ENCODE assay signal across 19 mouse cellular contexts in the genomic region with DNA sequence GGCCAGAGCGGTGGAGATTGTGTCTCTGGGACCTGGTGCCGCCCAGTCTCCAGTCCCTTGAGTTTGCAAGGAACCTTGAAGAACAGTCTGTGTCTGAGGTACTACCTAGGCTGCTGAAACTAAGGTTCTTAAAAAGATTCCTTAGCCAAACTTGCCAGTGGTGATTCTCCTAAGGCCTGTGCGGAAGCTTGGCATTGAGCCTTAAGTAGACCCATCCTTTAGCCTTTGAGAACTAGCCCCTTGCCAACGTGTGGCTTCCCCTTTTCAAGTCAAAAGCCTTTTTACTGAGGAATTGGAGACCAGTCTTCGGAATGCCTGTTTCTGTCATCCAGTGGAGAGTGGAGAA. TPM values are rescaled to one million over a fixed set of nuclear protein-coding genes. Genes with fewer than 3 reads are reported as not detected.
A peak's percentile ranks its signal among the peaks of the same experiment; 100 is the strongest.
DNase-seq lines count a peak whose midpoint lies in the region; ATAC-seq and TF ChIP-seq lines count a peak whose summit lies in the region.
"Had no signal": no experiment of that assay in that cellular context is flagged by ENCODE, and none has a peak within 500 bp of the region (broad histone marks: within the 10 kb centered on the region; RNA-seq: fewer than 3 reads in every experiment).

No protein-coding gene starts in this region.

- no peaks in the 10 kb centered on the region for H3K4me1 ChIP-seq in heart, embryonic 12.5 days (replicated peaks)
- peaks cover 18% of the 10 kb centered on the region for H3K4me1 ChIP-seq in kidney, embryonic 15.5 days
- H3K4me1 ChIP-seq in embryonic facial prominence, embryonic 10.5 days: peaks cover 4% of the 10 kb centered on the region; the same call in 1 of the 2 replicates
- H3K4me1 ChIP-seq in limb, embryonic 14.5 days (ENCODE audit: control insufficient read depth, insufficient read depth, low read length): peaks cover 5% of the 10 kb centered on the region
- H3K4me1 ChIP-seq: liver, embryonic 15.5 days had no signal

- intact Hi-C loops in left cerebral cortex, postnatal 36 days (cut with DNase I): no loop called here

- TF ChIP-seq POLR2A in limb, embryonic 14.5 days (IDR thresholded peaks at IDR 0.05; ENCODE audit: borderline replicate concordance, extremely low read depth, insufficient read depth, insufficient read length): no peak

- H3K36me3 ChIP-seq in heart, embryonic 12.5 days: no peaks in the 10 kb centered on the region
- H3K36me3 ChIP-seq in kidney, embryonic 15.5 days: no peaks in the 10 kb centered on the region
- H3K36me3 ChIP-seq in embryonic facial prominence, embryonic 10.5 days (replicated peaks): no peaks in the 10 kb centered on the region
- H3K36me3 ChIP-seq in limb, embryonic 14.5 days (ENCODE audit: control insufficient read depth, insufficient read depth, low read length): no peaks in the 10 kb centered on the region
- H3K36me3 ChIP-seq: liver, embryonic 15.5 days had no signal

- H3K9me3 ChIP-seq in heart, embryonic 12.5 days (replicated peaks): no peaks in the 10 kb centered on the region
- H3K9me3 ChIP-seq in kidney, embryonic 15.5 days (replicated peaks): no peaks in the 10 kb centered on the region
- H3K9me3 ChIP-seq in embryonic facial prominence, embryonic 10.5 days: no peaks in the 10 kb centered on the region
- H3K9me3 ChIP-seq in limb, embryonic 14.5 days (ENCODE audit: control insufficient read depth, low read length): no peaks in the 10 kb centered on the region
- H3K9me3 ChIP-seq: liver, embryonic 15.5 days had no signal

- 4% methylated on average over 5 of the region's 5 CpGs for WGBS in heart, embryonic 12.5 days
- 8% methylated on average over 5 of the region's 5 CpGs for WGBS in kidney, embryonic 15.5 days
- WGBS in embryonic facial prominence, embryonic 10.5 days: 2% methylated on average over 5 of the region's 5 CpGs
- 9% methylated on average over 5 of the region's 5 CpGs for WGBS in limb, embryonic 14.5 days

- H3K4me2 ChIP-seq in heart, embryonic 12.5 days: peak overlapping the region; percentile 56
- peak overlapping the region; percentile 60 for H3K4me2 ChIP-seq in kidney, embryonic 15.5 days
- peak overlapping the region; percentile 53 for H3K4me2 ChIP-seq in limb, embryonic 14.5 days (replicated peaks; ENCODE audit: low read depth, low read length, severe bottlenecking)
- H3K4me2 ChIP-seq: liver, embryonic 15.5 days had no signal

- H3K27me3 ChIP-seq in heart, embryonic 12.5 days (replicated peaks): peaks cover 98% of the 10 kb centered on the region
- peaks cover 100% of the 10 kb centered on the region for H3K27me3 ChIP-seq in kidney, embryonic 15.5 days
- peaks cover 100% of the 10 kb centered on the region for H3K27me3 ChIP-seq in embryonic facial prominence, embryonic 10.5 days (replicated peaks; ENCODE audit: low read depth, poor library complexity, severe bottlenecking)
- peaks cover 96% of the 10 kb centered on the region for H3K27me3 ChIP-seq in limb, embryonic 14.5 days (ENCODE audit: control insufficient read depth, insufficient read depth, low read length)

- H3K4me3 ChIP-seq in heart, embryonic 12.5 days: peak overlapping the region; percentile 33
- peak overlapping the region; percentile 41; the same call in 1 of the 2 replicates for H3K4me3 ChIP-seq in kidney, embryonic 15.5 days (replicated peaks)
- no peak overlapping the region for H3K4me3 ChIP-seq in embryonic facial prominence, embryonic 10.5 days
- H3K4me3 ChIP-seq in limb, embryonic 14.5 days (replicated peaks; ENCODE audit: low read length): peak overlapping the region; percentile 34
- H3K4me3 ChIP-seq: liver, embryonic 15.5 days had no signal

- H3K27ac ChIP-seq in heart, embryonic 12.5 days (ENCODE audit: poor library complexity, severe bottlenecking): no peak overlapping the region
- no peak overlapping the region for H3K27ac ChIP-seq in kidney, embryonic 15.5 days
- H3K27ac ChIP-seq in embryonic facial prominence, embryonic 10.5 days (replicated peaks): no peak overlapping the region
- H3K27ac ChIP-seq in limb, embryonic 14.5 days (replicated peaks; ENCODE audit: low read depth, low read length): no peak overlapping the region
- H3K27ac ChIP-seq: liver, embryonic 15.5 days had no signal

- DNase-seq in heart, postnatal 4 days: no peak
- DNase-seq in kidney, postnatal 14 days: no peak
- peak; percentile 65 for DNase-seq in embryonic facial prominence, embryonic 10.5 days (ENCODE audit: low spot score)
- DNase-seq in limb, embryonic 14.5 days (ENCODE audit: low spot score): no peak
- no peak for DNase-seq in frontal cortex, adult 2 months (ENCODE audit: extremely low spot score in 1 of 2, low spot score in 1 of 2)
- DNase-seq in left cerebral cortex, postnatal 36 days (ENCODE audit: low spot score in 2 of 2): no peak
- DNase-seq: cerebellum, adult 2 months; lung, postnatal 4 days had no signal

- no peak for ATAC-seq in heart, embryonic 12.5 days (ENCODE audit: insufficient number of reproducible peaks, low FRiP score)
- peak; percentile 65; the same call in 1 of the 2 replicates for ATAC-seq in kidney, embryonic 15.5 days (replicated peaks; ENCODE audit: low FRiP score)
- ATAC-seq in limb, embryonic 14.5 days (ENCODE audit: low FRiP score, low read depth): no peak
- ATAC-seq: CD4-positive, CD25-positive, alpha-beta regulatory T cell, adult 4 months; inflammation-experienced regulatory T-cells, adult 6 months had no signal

- no peak overlapping the region for H3K9ac ChIP-seq in heart, embryonic 12.5 days
- H3K9ac ChIP-seq in kidney, embryonic 15.5 days: no peak overlapping the region
- H3K9ac ChIP-seq in limb, embryonic 14.5 days (ENCODE audit: low read depth, low read length, severe bottlenecking): peak overlapping the region; percentile 60
- H3K9ac ChIP-seq: liver, embryonic 15.5 days had no signal

RNA-seq across cellular contexts. Expression of gene Hoxc12, which starts 6.9 kb away (rescaled TPM):
- polyA plus RNA-seq in heart, embryonic 12.5 days (2016; fragmentation: Nextera tagmentation; extraction: Ambion mirVana): not detected in 2 replicates
- not detected for total RNA-seq in heart, postnatal 4 days (2021)
- polyA plus RNA-seq in kidney, embryonic 15.5 days (2015; fragmentation: Nextera tagmentation; extraction: Ambion mirVana): not detected in 2 replicates
- polyA plus RNA-seq in embryonic facial prominence, embryonic 10.5 days (2016; fragmentation: Nextera tagmentation; extraction: Ambion mirVana): not detected in 2 replicates
- polyA plus RNA-seq in limb, embryonic 14.5 days (2012; rRNA removed): 3.6 and 4.5 TPM in 2 replicates
- polyA plus RNA-seq in limb, embryonic 14.5 days (2014; fragmentation: Nextera tagmentation; extraction: Ambion mirVana): 4.0 and 4.2 TPM in 2 replicates
- not detected in 2 replicates for polyA plus RNA-seq in frontal cortex, adult 2 months (2012; rRNA removed)
- total RNA-seq in left cerebral cortex, postnatal 36 days (2021): not detected
- total RNA-seq: gastrocnemius, postnatal 4 days; layer of hippocampus, adult 8-10 months; midbrain, postnatal 0 days had no signal
- polyA plus RNA-seq: brain, embryonic 14.5 days; CD4-positive, CD25-positive, alpha-beta regulatory T cell, adult 4 months; cerebellum, adult 2 months; inflammation-experienced regulatory T-cells, adult 6 months; liver, embryonic 15.5 days; midbrain, postnatal 0 days; small intestine, adult 2 months; stomach, embryonic 16.5 days had no signal

RNA-seq across cellular contexts. Expression of gene Hoxc11, which starts 10.8 kb away (rescaled TPM):
- not detected in 2 replicates for polyA plus RNA-seq in heart, embryonic 12.5 days (2016; fragmentation: Nextera tagmentation; extraction: Ambion mirVana)
- not detected for total RNA-seq in heart, postnatal 4 days (2021)
- polyA plus RNA-seq in kidney, embryonic 15.5 days (2015; fragmentation: Nextera tagmentation; extraction: Ambion mirVana): 1.7 and 2.9 TPM in 2 replicates
- not detected in 2 replicates for polyA plus RNA-seq in embryonic facial prominence, embryonic 10.5 days (2016; fragmentation: Nextera tagmentation; extraction: Ambion mirVana)
- polyA plus RNA-seq in limb, embryonic 14.5 days (2012; rRNA removed): 7.4 and 7.6 TPM in 2 replicates
- polyA plus RNA-seq in limb, embryonic 14.5 days (2014; fragmentation: Nextera tagmentation; extraction: Ambion mirVana): 1.4 TPM in 2 replicates
- not detected in 2 replicates for polyA plus RNA-seq in frontal cortex, adult 2 months (2012; rRNA removed)
- not detected for total RNA-seq in left cerebral cortex, postnatal 36 days (2021)
- total RNA-seq: layer of hippocampus, adult 8-10 months; midbrain, postnatal 0 days had no signal
- polyA plus RNA-seq: brain, embryonic 14.5 days; CD4-positive, CD25-positive, alpha-beta regulatory T cell, adult 4 months; cerebellum, adult 2 months; inflammation-experienced regulatory T-cells, adult 6 months; liver, embryonic 15.5 days; midbrain, postnatal 0 days; small intestine, adult 2 months; stomach, embryonic 16.5 days had no signal

RNA-seq across cellular contexts. Expression of gene Hoxc13, which starts 22.5 kb away (rescaled TPM):
- 0.18 TPM in 1 of 2 replicates, not detected in the other for polyA plus RNA-seq in heart, embryonic 12.5 days (2016; fragmentation: Nextera tagmentation; extraction: Ambion mirVana)
- total RNA-seq in heart, postnatal 4 days (2021): not detected
- not detected in 2 replicates for polyA plus RNA-seq in kidney, embryonic 15.5 days (2015; fragmentation: Nextera tagmentation; extraction: Ambion mirVana)
- 0.08 TPM in 1 of 2 replicates, not detected in the other for polyA plus RNA-seq in embryonic facial prominence, embryonic 10.5 days (2016; fragmentation: Nextera tagmentation; extraction: Ambion mirVana)
- 2.5 and 2.9 TPM in 2 replicates for polyA plus RNA-seq in limb, embryonic 14.5 days (2012; rRNA removed)
- 6.1 and 7.7 TPM in 2 replicates for polyA plus RNA-seq in limb, embryonic 14.5 days (2014; fragmentation: Nextera tagmentation; extraction: Ambion mirVana)
- polyA plus RNA-seq in frontal cortex, adult 2 months (2012; rRNA removed): not detected in 2 replicates
- total RNA-seq in left cerebral cortex, postnatal 36 days (2021): not detected
- total RNA-seq: gastrocnemius, postnatal 4 days; layer of hippocampus, adult 8-10 months had no signal
- polyA plus RNA-seq: CD4-positive, CD25-positive, alpha-beta regulatory T cell, adult 4 months; cerebellum, adult 2 months; inflammation-experienced regulatory T-cells, adult 6 months; liver, embryonic 15.5 days; midbrain, postnatal 0 days; small intestine, adult 2 months; stomach, embryonic 16.5 days had no signal

RNA-seq across cellular contexts. Expression of gene Hoxc10, which starts 23.2 kb away (rescaled TPM):
- polyA plus RNA-seq in heart, embryonic 12.5 days (2016; fragmentation: Nextera tagmentation; extraction: Ambion mirVana): not detected in 2 replicates
- total RNA-seq in heart, postnatal 4 days (2021): not detected
- polyA plus RNA-seq in kidney, embryonic 15.5 days (2015; fragmentation: Nextera tagmentation; extraction: Ambion mirVana): 52.4 and 53.5 TPM in 2 replicates
- not detected in 2 replicates for polyA plus RNA-seq in embryonic facial prominence, embryonic 10.5 days (2016; fragmentation: Nextera tagmentation; extraction: Ambion mirVana)
- 9.7 and 14.3 TPM in 2 replicates for polyA plus RNA-seq in limb, embryonic 14.5 days (2012; rRNA removed)
- 5.8 and 6.0 TPM in 2 replicates for polyA plus RNA-seq in limb, embryonic 14.5 days (2014; fragmentation: Nextera tagmentation; extraction: Ambion mirVana)
- not detected in 2 replicates for polyA plus RNA-seq in frontal cortex, adult 2 months (2012; rRNA removed)
- total RNA-seq in left cerebral cortex, postnatal 36 days (2021): not detected
- total RNA-seq: layer of hippocampus, adult 8-10 months; midbrain, postnatal 0 days had no signal
- polyA plus RNA-seq: brain, embryonic 14.5 days; CD4-positive, CD25-positive, alpha-beta regulatory T cell, adult 4 months; cerebellum, adult 2 months; inflammation-experienced regulatory T-cells, adult 6 months; liver, embryonic 15.5 days; midbrain, postnatal 0 days; small intestine, adult 2 months had no signal

RNA-seq across cellular contexts. Expression of gene Hoxc5, which starts 23.8 kb away (rescaled TPM):
- polyA plus RNA-seq in heart, embryonic 12.5 days (2016; fragmentation: Nextera tagmentation; extraction: Ambion mirVana): 0.38 and 0.39 TPM in 2 replicates
- total RNA-seq in heart, postnatal 4 days (2021): not detected
- 3.6 and 4.8 TPM in 2 replicates for polyA plus RNA-seq in kidney, embryonic 15.5 days (2015; fragmentation: Nextera tagmentation; extraction: Ambion mirVana)
- 0.07 and 0.18 TPM in 2 replicates for polyA plus RNA-seq in embryonic facial prominence, embryonic 10.5 days (2016; fragmentation: Nextera tagmentation; extraction: Ambion mirVana)
- polyA plus RNA-seq in limb, embryonic 14.5 days (2012; rRNA removed): 7.6 and 9.0 TPM in 2 replicates
- polyA plus RNA-seq in limb, embryonic 14.5 days (2014; fragmentation: Nextera tagmentation; extraction: Ambion mirVana): 2.6 and 3.5 TPM in 2 replicates
- not detected in 2 replicates for polyA plus RNA-seq in frontal cortex, adult 2 months (2012; rRNA removed)
- not detected for total RNA-seq in left cerebral cortex, postnatal 36 days (2021)
- total RNA-seq: layer of hippocampus, adult 8-10 months had no signal
- polyA plus RNA-seq: CD4-positive, CD25-positive, alpha-beta regulatory T cell, adult 4 months; inflammation-experienced regulatory T-cells, adult 6 months; midbrain, postnatal 0 days had no signal
